Mouse (Mus musculus): ENCODE measurements around the gene Cacna2d3.

DNA sequence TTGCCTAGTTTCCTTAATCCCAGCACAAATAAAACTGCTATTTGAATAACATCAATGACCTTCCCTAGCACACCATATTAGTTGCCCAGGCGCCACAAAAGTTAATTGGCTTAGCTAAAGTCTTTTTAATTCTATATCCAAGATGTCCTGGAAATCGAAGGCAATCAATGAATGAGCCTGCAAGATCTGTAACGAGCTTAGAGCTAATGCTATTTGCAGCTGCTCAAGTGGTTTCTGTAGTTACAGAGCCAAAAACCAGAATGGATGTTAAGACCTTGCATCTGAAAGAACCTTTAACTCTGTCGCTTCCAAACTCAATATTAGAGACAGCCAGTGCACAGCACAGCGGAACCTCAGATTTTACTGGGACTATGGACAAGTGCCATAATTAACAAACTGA, 173.0 kb downstream of the Cacna2d3 start:
- TF ChIP-seq POLR2A (IDR thresholded peaks at IDR 0.05; ENCODE audit: control insufficient read depth, low read depth, low read length) (no peak), CTCF (IDR thresholded peaks at IDR 0.05; ENCODE audit: control insufficient read depth, insufficient read depth, insufficient replicate concordance, low read depth, low read length) (no peak)

Measured in testis, adult 2 months (tissue).